Mouse (Mus musculus) bone marrow, adult 2 months (tissue): ENCODE measurements at regions not wholly inside any gene's neighbourhood (a gene's known extent, or its start where the extent isn't known, plus 50 kb on each side); places are given as distances from the start of the nearest gene placed in this dataset.

Experiments
- CTCF ChIP-seq: fragments of 200-500 bp; IDR thresholded peaks from 2 replicates; pipeline ENCODE4 v1.5.1; 2011; ENCODE audit warnings: low read length, control low read depth; ENCODE audit not compliant: control insufficient read depth, insufficient read depth
- POLR2A ChIP-seq: fragments of 200-500 bp; IDR thresholded peaks from 2 replicates; pipeline ENCODE4 v1.6.1; 2011; ENCODE audit warnings: low read depth, mild to moderate bottlenecking, control low read depth, low read length, borderline replicate concordance; ENCODE audit not compliant: control insufficient read depth

DNA sequence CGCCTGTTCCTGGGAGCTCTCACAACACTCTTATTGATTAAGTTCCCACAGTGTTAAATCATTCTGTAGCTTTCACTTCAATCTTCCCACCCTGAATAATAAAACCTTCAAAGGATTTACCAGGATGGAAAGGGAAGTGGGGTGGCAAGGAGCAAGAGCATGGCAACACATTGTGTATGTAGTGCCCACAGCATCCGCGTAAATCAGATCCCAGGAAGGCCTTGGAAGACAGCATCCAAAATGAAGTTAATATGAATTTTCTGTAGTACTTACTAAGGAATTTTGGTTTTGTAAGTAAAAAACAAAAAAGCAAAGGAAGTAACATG is 282.3 kb upstream of the Mms22l start:
- TF ChIP-seq CTCF (no peak), POLR2A (no peak)
